Mouse (Mus musculus) neural tube, embryonic 14.5 days (tissue): ENCODE results near the gene Ncf2. TPM values are rescaled to one million over a fixed set of nuclear protein-coding genes. Genes with fewer than 3 reads are reported as not detected.

Experiments
- ATAC-seq: fragments of 200-750 bp; cut with Nextera tagmentation; 2 replicates; pipeline ENCODE4 v1.8.0; 2017; ENCODE audit warnings: low read depth, mild to moderate bottlenecking, moderate TSS enrichment, moderate library complexity
- H3K27ac ChIP-seq: fragments of 300-500 bp; sonication (generic); 2 replicates; pipeline ENCODE4 v1.5.1; 2014; ENCODE audit warnings: low read depth, mild to moderate bottlenecking, control low read depth, low read length, moderate library complexity, mixed read lengths
- H3K27me3 ChIP-seq: fragments of 300-500 bp; sonication (generic); 2 replicates; pipeline ENCODE4 v1.6.1; 2014; ENCODE audit warnings: low read length; ENCODE audit not compliant: control insufficient read depth, insufficient read depth
- H3K36me3 ChIP-seq: fragments of 300-500 bp; sonication (generic); 2 replicates; pipeline ENCODE4 v1.6.1; 2014; ENCODE audit warnings: low read length, mixed read lengths; ENCODE audit not compliant: control insufficient read depth, insufficient read depth
- H3K4me1 ChIP-seq: fragments of 300-500 bp; sonication (generic); 2 replicates; pipeline ENCODE4 v1.6.1; 2014; ENCODE audit warnings: low read length; ENCODE audit not compliant: control insufficient read depth, insufficient read depth
- H3K4me2 ChIP-seq: fragments of 300-500 bp; sonication (generic); 2 replicates; pipeline ENCODE4 v1.6.1; 2014; ENCODE audit warnings: mild to moderate bottlenecking, low read depth, low read length, control low read depth
- H3K4me3 ChIP-seq: fragments of 300-500 bp; sonication (generic); 2 replicates; pipeline ENCODE4 v1.5.1; 2014; ENCODE audit warnings: low read depth, low read length, control low read depth, mixed read lengths
- H3K9ac ChIP-seq: fragments of 300-500 bp; sonication (generic); replicated peaks from 2 replicates; pipeline ENCODE4 v1.6.1; 2014; ENCODE audit warnings: low read depth, mild to moderate bottlenecking, control low read depth, low read length, mixed read lengths
- H3K9me3 ChIP-seq: fragments of 300-500 bp; sonication (generic); 2 replicates; pipeline ENCODE4 v1.6.1; 2016; ENCODE audit warnings: low read length; ENCODE audit not compliant: control insufficient read depth
- WGBS: fragments of 180-500 bp; shearing (Covaris S2); extraction: QIAGEN DNeasy Blood & Tissue Kit; methylation state at CpG from one replicate; pipeline ENCODE4 v1.1.7; 2014; 5-methylcytosine and 5-hydroxymethylcytosine counted together
- polyA plus RNA-seq: library from polyadenylated mRNA; unstranded; fragments of >200 nt; fragmentation: Nextera tagmentation; extraction: Ambion mirVana; gene quantifications from 2 replicates; pipeline ENCODE4 v1.2.1, GENCODE M21; 2014

Gene Ncf2
- polyA plus RNA-seq, 1 experiment from 2014 or later = 1.9 TPM

DNA sequence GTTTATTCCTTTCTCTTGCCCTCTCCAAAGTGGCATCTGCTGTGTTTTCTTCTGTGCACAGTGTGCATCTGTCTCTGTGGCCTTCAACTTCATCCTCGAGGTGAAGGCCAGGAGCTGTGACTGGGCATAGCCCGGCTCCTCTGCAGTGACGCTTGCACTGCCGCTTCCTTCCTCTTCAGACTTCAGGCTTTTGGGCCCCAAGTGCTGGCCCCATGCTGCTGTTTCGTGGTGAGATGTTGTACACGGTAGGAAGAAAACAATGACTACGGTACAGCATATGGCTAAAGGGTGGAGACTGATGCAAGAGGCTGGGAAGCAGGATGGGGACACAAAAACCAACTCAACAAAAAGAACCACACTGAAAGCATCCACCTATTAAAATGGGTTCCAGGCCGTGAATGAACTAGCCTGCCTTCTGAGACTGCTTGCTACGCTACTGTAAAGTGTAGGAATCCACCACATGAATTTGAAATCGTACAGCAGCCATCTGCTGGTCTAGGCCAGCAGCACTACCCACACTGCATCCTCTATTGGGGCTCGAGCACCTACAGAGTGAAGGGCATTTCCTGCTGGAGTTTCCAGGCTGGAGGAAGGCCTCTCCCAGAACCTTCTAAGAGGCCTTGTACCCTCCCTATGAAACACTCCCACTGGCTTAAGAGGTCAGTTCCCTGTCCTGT lies 38.2 kb downstream of the Ncf2 start:
- Histone ChIP-seq H3K27ac (no peak overlapping the region), H3K4me2 (no peak overlapping the region), H3K27me3 (no peaks in the 10 kb centered on the region), H3K9me3 (no peaks in the 10 kb centered on the region), H3K4me1 (no peaks in the 10 kb centered on the region), H3K36me3 (peaks cover 43% of the 10 kb centered on the region), H3K9ac (no peak overlapping the region), H3K4me3 (no peak overlapping the region)
- WGBS = 70% methylated on average over 11 of the region's 11 CpGs
- ATAC-seq = no peak

GRCm38 (mm10) chr1:152838841-152839240 lies 38.8 kb downstream of the Ncf2 start:
- Histone ChIP-seq H3K9me3 (no peaks in the 10 kb centered on the region), H3K36me3 (peaks cover 50% of the 10 kb centered on the region), H3K4me1 (no peaks in the 10 kb centered on the region), H3K4me3 (no peak overlapping the region), H3K27me3 (no peaks in the 10 kb centered on the region), H3K9ac (no peak overlapping the region), H3K4me2 (no peak overlapping the region), H3K27ac (no peak overlapping the region)
- WGBS = 91% methylated on average over 12 of the region's 12 CpGs
- no peak for ATAC-seq

DNA sequence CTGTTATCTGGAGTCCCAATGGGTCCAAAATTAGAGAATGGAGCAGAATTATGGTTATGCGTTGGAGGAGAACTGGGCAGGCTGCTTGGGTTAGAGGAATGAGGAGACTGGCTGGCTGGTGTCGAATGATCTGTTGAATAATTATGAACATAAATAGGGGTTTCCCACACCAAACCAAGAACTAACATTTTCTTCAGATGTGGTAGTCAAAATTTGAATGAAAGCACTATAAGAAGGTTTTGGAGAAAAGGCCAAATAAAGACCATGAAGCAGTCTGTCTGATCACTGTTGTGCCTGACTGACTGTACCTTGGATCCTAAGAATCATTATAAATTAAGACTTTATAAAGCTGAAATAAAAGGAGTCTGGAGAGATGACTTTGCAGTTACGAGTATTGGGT lies 40.3 kb downstream of the Ncf2 start:
- Histone ChIP-seq H3K4me3 (no peak overlapping the region), H3K27me3 (no peaks in the 10 kb centered on the region), H3K27ac (no peak overlapping the region), H3K9me3 (no peaks in the 10 kb centered on the region), H3K4me1 (no peaks in the 10 kb centered on the region), H3K36me3 (peaks cover 63% of the 10 kb centered on the region), H3K9ac (no peak overlapping the region), H3K4me2 (no peak overlapping the region)
- ATAC-seq = no peak
- WGBS = 93% methylated on average over 3 of the region's 3 CpGs

GRCm38 (mm10) chr1:152841057-152841456 lies 41.1 kb downstream of the Ncf2 start:
- Histone ChIP-seq H3K36me3 (peaks cover 68% of the 10 kb centered on the region), H3K27ac (no peak overlapping the region), H3K4me1 (no peaks in the 10 kb centered on the region), H3K4me2 (no peak overlapping the region), H3K9ac (no peak overlapping the region), H3K4me3 (no peak overlapping the region), H3K9me3 (no peaks in the 10 kb centered on the region), H3K27me3 (no peaks in the 10 kb centered on the region)
- WGBS = 93% methylated on average over 2 of the region's 2 CpGs
- ATAC-seq = no peak

DNA sequence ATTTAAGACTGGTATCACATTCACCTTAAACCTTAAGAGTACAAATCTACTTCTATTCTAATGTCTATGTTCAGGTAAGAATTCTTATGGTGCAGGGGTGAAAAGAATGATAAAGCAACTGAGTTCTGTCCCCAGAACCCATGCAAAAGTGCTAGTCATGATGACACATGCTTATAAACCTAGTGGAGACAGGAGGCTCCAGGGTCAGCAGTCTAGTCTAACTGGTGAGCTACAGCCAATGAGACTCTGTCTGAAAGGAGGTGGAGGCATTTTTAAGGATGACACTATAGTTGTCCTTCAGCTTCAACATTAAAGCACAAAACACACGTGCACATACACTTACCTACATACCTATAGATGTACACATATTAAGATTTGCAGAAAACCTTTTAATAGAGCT lies 44.6 kb downstream of the Ncf2 start:
- H3K36me3 ChIP-seq = peaks cover 76% of the 10 kb centered on the region
- H3K27me3 ChIP-seq = no peaks in the 10 kb centered on the region
- WGBS = 97% methylated on average over 1 of the region's 1 CpGs

DNA sequence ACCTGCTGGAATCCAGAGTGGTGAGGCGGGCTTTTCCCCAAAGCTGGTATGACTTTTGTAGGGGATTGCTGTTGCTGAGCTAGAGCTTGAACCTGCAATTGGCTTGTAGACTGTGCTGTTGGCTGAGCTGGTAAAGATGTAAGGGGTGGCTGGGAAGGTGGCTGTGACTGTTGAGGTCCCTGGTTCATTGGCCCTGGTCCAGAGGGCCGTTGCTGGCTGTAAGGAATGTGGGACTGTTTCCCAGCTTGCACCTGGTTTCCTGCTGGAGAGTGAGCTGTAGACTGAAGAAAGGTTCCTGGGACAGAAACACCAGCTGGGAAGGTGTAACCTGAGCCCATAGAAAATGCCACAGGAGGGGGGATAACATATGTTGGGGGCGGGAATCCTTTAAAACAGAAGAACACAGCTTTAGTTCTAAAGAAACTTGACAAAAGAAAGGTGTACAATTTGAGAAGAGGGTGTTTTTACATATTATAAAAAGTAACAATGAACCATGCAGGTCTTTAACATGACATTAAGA lies 45.3 kb downstream of the Ncf2 start:
- no peak for ATAC-seq
- Histone ChIP-seq H3K4me1 (no peaks in the 10 kb centered on the region), H3K9ac (no peak overlapping the region), H3K4me3 (no peak overlapping the region), H3K9me3 (no peaks in the 10 kb centered on the region), H3K36me3 (peaks cover 71% of the 10 kb centered on the region), H3K4me2 (no peak overlapping the region), H3K27me3 (no peaks in the 10 kb centered on the region), H3K27ac (no peak overlapping the region)
- WGBS = 88% methylated on average over 3 of the region's 3 CpGs

More for the DNA sequence above, 44.6 kb downstream of the Ncf2 start:
- H3K27ac ChIP-seq = no peak overlapping the region
- H3K4me3 ChIP-seq = no peak overlapping the region
- no peaks in the 10 kb centered on the region for H3K9me3 ChIP-seq
- H3K4me1 ChIP-seq = no peaks in the 10 kb centered on the region
- no peak overlapping the region for H3K9ac ChIP-seq
- H3K4me2 ChIP-seq = no peak overlapping the region
- no peak for ATAC-seq

- no peak overlapping the region for H3K4me2 ChIP-seq
- no peak overlapping the region for H3K4me3 ChIP-seq
- no peaks in the 10 kb centered on the region for H3K9me3 ChIP-seq
- no peak overlapping the region for H3K9ac ChIP-seq
- H3K27me3 ChIP-seq = no peaks in the 10 kb centered on the region
- WGBS = 87% methylated on average over 2 of the region's 2 CpGs
- H3K27ac ChIP-seq = no peak overlapping the region
- peaks cover 60% of the 10 kb centered on the region for H3K36me3 ChIP-seq
- H3K4me1 ChIP-seq = no peaks in the 10 kb centered on the region
- ATAC-seq = no peak
Measured at GRCm38 (mm10) chr1:152846856-152847255, 46.9 kb downstream of the Ncf2 start.

GRCm38 (mm10) chr1:152869901-152870300 lies 69.9 kb downstream of the Ncf2 start:
- Histone ChIP-seq H3K4me3 (no peak overlapping the region), H3K36me3 (peaks cover 12% of the 10 kb centered on the region), H3K27me3 (no peaks in the 10 kb centered on the region), H3K4me2 (no peak overlapping the region), H3K9me3 (no peaks in the 10 kb centered on the region), H3K4me1 (peaks cover 4% of the 10 kb centered on the region; the same call in 1 of the 2 replicates), H3K9ac (no peak overlapping the region), H3K27ac (no peak overlapping the region)
- 91% methylated on average over 6 of the region's 6 CpGs for WGBS
- ATAC-seq = no peak

- Histone ChIP-seq H3K27me3 (no peaks in the 10 kb centered on the region), H3K4me1 (peaks cover 4% of the 10 kb centered on the region; the same call in 1 of the 2 replicates), H3K27ac (no peak overlapping the region), H3K9me3 (no peaks in the 10 kb centered on the region), H3K4me2 (no peak overlapping the region), H3K9ac (no peak overlapping the region), H3K36me3 (peaks cover 8% of the 10 kb centered on the region), H3K4me3 (no peak overlapping the region)
- 84% methylated on average over 3 of the region's 3 CpGs for WGBS
- ATAC-seq = no peak
Measured at GRCm38 (mm10) chr1:152871031-152871430, 71.0 kb downstream of the Ncf2 start.
